Mouse (Mus musculus) Muller cell, postnatal 12 days (primary cell): ENCODE data around the gene Tbxas1.

Experiments used
- DNase-seq: peaks from one replicate; pipeline ENCODE4 v3.0.0-alpha.2; 2015; ENCODE audit errors: inconsistent ontology term

Tbxas1 gene

DNA sequence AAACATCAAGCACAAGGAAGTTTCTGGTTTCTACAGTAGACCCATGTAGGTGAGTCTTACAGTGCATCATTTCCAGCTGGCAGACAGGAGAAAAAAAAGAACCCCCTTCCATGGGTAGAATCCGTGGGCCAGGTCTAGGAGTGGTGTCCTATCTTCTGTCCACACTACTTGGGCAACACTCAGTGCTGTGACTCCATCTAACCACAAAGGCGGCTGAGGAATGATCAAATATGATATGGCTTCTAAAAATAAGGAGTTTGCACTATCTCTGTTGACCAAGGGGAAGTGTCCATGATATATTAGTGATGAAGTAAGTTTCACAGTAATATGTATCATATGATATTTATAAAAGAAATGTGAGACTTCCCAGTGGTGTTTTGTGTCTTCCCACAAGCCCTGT is 16.8 kb downstream of the Tbxas1 start:
- DNase-seq: no peak

DNA sequence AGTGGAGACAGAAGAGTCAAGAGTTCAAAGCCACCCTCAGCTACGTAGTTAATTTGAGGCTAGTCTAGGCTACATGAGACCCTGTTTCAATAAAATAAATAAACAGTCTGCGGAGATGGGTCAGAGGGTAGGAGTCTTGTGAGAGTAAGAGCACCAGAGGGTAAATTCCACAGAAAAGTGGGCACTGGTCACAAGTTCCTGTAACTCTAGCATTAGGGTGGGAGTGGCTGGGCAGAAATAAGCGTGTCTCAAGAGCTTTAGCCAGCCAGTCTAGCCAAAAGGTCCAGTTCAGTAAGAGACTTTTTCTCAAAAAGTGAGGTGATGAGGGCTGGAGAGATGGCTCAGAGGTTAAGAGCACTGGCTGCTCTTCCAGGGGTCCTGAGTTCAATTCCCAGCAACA is 18.4 kb downstream of the Tbxas1 start:
- no peak for DNase-seq

DNA sequence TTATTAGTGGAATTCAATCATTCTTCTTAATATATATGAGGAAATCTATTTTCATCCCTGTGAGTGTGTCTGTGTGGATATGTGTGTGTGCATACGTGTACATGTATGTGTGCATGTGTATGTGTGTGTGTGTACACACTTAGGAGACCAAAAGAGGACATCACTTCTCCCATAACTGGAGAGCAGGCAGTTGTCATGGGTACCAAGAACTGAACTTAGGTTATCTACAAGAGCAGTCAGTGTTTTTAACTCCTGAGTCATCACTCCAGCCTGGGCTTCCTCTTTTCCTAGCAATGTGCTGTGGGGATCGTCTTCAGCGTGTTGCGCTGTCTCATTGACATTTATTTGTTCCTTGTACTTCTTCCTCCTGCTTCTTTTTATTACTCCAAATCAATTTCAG is 24.9 kb downstream of the Tbxas1 start:
- no peak for DNase-seq

DNA sequence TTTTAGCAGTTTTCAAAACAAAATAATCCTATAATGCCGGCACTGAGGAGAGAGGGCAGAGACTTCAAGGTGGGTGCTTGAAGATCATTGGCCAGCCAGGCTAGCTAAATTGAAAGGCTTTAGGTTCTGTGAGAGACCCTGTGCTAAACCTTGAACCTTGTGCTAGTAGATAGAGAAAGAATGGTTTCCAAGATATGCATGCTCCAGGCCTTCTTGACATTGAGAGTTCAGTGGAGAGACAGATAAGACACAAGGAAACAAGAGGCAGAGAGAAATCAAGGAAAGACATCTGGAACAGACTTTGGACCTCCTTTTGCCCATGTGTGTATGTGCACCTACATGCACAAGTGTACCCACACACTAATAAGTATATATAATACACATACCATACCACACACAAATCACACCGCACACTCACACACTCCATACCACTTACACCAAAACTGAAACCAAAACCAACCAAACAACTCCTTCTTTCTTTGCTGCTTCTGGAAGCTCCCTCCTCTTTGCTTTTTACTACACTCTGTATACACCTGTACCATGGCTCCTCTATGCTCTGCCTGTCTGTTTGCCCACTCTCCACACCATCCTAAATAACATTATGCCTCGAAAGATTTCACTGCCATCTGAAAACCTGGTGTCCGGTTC is 25.4 kb downstream of the Tbxas1 start:
- no peak for DNase-seq

DNA sequence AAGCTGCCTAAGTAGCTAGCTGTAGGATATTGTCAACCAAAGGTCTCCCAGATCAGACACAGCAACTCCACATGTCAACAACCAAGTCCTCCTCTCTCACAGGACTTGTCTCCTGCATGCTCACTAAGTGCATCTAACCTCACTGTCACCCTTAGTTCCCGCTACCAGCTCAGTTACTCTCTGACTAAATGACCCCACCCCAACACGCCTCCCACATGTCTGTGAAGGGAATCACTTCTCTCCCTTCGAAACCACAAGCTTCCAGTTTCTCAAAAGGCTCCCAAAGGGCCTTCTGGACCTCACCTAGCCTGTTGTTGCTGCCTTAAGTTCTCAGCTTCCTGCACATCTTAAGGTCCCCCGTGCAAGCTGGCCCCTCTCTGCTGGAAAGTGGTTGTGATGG is 25.9 kb downstream of the Tbxas1 start:
- no peak for DNase-seq

DNA sequence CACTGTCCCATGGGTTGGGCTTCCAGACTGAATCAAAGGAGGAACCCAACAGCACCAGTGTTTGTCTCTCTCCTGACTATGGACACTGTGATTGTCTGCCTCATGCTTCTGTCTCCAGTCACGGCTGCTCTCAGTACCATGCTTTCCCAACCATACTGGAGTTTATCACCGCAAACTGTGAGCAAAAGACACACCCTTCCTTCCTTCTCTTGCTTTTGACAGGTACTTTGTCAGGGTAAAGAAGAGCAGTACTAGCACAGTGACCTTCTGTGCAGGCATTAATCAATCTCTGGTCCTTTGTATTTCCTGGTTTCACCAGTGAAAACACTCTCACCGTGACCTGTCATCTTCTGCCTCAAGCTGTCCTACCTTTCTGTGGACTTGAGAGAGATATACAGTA is 26.4 kb downstream of the Tbxas1 start:
- DNase-seq: no peak

DNA sequence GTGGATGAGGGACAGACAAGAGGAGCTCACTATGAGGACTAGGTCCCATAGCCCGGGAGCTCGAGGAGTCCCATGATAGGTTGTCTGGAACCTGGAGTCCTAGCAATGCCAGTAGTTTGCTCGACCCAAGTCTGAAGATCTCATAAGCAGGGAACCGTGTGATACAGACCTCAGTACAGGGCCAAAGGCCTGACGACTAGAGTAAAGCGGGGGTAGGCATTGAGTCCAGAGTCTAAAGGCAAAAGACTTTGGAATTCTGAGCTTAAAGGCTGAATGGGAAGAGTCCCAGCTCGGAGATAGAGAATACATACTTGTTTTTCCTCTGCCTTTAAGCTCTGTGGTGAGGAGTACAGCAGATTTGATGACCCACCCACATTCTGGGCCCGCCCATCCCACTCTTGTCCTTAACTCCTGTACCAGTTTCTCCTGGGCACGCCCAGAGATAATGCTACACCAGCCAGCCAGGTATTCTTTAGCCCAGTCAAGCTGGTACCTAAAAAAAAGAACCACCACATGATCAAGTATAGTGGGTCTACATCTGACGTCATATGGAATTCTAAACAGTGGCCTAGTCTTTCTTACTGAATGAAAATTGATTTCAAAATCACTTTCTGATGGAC is 27.7 kb downstream of the Tbxas1 start:
- DNase-seq: no peak

DNA sequence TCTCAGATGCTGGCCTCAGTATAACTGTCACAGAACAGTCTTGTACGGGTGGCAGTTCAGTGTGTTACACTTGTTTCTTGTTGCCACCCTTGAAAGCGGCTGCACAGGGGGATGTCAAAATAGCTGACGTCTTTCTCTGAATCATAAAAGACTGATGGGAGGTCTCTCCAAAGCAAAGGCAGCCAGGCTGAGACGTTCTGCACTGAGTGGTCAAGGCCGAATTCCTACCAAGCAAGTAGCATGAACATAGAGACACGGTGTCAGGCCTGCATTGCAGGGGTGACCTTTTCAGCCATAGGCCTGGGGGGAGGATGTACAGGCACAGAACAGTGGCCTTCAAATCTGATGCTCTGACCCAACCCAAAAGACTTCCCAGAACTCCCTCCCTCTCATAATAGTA is 30.8 kb downstream of the Tbxas1 start:
- DNase-seq: no peak

DNA sequence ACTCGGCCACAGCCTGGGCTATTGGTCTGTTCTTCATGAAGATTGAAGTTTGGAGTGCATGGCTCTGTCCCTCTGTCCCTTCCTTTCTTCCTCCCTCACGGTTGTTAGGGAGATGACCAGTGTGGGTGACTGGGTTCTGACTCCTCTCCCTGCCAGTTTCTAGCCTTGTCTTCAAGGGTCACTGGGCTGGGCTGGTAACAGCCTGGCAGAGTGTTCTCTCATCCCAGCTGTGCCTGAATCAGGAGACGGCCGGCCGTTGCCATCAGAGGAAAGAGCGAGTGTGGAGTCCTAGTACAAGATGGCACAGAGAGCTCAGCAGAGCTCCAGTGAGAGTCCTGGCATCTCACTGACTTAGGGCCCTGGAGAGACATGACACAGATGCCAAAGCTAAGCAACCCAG is 33.2 kb downstream of the Tbxas1 start:
- DNase-seq: no peak

DNA sequence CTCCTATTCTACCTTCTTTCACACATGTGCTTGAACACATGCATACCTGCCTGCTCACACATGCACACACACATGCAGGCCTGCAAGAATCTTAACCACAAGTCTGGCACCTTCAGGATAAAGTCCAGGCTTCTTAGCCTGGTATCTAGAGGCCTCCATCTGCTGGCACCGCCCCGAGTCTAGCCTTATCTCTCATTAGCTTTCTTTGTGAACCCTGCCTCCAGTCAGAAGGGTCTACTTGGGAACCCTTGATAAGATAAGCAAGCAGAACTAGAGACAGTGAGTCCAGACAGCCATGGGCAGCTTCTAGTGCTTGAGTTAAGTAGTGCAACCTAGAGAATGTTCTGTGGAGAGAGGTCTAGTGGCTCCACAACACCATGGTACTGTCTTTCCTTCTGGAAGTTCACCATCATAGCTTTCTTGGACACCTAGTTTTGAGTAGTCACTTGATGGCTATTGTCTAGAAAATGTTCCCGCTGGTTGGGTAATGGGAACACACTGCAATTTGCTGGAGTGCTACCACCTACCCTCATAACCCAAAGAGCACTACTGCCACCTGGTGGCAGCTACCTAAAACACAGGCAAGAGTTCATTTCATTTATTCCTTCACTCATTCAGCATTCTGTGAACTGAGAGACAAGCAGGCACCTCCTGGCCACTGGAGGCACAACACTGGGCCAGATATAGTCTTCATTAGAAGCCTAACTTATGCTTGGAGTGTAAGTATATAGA is 35.8 kb downstream of the Tbxas1 start:
- DNase-seq: peak; percentile 26

DNA sequence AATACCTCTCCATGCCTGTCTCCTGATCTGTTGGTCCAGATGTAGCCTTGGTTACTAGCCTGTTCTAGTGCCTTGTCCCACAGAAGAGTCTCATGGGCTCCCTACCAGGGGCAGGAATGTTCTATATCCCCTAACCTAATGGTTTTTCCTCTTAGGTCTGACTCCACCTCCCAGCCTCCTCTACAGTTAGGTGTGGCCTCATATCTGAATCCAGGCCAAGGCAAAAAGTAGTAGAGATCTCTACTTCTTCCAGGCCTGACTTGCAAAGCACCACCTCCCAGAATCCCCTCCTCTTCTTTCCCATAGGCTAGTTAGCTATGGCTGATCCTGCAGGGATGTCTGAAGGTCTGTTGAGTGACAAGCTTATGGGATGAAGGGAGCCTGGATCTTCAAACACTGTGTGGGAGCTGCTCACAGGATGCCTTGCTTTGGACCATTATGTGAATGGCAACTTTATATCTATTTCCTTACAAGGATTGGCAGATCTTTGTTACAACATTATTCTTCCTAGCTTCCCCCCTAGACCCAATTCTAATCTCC is 37.0 kb downstream of the Tbxas1 start:
- no peak for DNase-seq

DNA sequence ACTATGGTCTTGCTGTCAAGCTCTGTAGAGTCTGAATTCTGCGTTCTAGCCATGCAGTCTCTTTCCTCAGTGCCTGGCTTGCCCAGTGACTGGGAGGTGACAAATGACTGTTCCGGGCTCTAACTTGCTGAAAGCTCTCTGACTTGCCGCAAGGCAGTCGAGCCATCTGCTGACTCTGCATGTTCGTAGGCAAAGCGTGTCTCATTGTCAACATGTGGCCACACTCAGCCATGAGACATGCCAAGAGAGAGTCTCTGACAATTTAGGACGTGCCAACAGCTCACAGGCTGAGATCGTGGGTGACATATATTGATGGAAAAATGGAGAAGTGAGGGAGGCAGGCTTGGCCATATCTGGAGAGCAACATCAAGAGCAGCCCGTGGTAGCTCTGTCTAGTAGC is 37.6 kb downstream of the Tbxas1 start:
- DNase-seq: no peak

DNA sequence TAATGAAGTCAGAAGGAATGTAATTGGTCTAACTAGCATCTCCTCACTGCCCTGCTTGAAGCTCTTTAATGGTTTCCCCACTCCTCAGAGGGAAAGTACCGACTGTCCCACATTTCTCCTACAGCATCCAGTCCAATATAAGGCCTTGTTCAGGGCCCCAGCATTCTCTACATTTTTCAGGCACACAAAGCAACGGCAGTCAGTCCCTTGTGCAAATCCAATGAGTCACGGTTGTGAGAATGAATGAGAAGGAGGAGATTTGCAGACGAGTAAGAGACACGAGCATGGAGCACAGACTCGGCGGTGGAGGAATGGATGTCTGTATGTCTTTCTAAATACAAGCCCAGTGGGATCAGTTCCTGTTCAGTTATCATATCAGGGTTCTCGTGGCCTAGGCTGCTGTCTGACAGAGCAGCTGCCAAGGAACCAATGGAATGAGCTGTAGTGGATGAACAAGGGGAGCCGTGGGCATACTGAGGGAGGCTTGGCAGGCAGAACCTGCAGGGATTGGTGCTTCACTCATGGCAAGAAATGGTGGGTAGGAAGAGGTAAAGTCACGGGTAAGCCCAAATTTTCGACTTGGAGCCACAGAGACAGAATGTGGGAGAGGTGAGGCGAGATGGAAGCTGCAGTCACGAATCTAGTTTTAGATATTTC is 38.3 kb downstream of the Tbxas1 start:
- peak; percentile 82 for DNase-seq

DNA sequence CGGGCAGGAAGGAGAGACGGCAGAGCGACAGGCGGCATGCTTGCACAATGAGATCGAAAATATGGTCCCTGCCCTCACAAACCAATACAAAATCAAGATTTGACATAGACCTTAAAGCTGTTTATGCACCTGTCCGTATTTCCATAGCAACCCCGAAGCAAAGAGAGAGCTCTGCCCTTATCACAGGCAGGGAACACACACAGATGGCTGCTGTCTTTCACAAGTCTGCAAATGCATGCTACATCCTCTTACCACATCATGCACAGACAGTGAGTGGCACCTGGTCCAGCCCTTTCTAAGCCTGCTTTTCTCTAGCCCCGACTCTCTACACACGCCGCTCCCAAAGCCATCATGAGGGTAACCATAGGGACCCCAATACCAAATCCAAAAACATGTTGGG is 39.0 kb downstream of the Tbxas1 start:
- no peak for DNase-seq

DNA sequence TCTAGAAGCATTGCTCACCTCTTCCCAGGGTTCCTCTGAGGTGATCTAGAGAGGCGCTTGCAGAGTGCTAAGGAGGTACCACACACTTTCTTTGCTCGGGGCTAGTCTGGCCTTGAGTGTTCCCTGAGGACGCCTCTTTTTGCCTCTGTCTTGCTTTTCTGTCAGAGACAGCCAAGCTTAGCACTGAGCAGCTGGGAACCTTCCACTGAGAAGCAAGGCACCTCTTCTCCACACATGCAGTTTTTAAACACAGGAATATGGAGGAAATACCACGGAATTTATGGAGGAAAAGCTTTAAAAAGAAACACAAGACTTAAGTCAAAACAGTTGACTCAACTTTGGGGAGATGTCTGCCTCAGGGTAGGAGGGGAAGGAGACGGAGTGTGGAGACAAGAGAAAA is 40.6 kb downstream of the Tbxas1 start:
- DNase-seq: no peak

DNA sequence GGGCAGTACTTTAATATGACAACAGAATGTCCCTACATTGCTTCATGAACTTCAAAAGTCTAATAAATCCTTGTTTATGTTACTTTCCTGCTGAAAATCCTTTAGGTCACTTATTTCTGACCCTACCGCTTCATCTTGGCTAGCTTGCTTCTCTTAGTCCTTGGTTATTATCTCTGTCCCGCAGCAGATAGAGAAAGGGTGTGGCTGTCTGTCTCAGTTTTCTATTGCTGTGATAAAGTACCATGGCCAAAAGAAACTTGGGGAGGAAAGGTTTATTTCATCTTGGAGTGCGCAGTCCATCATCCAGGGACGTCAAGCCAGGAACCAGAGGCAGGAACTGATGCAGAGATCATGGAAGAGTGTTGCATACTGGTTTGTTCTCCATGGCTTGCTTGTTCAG is 41.4 kb downstream of the Tbxas1 start:
- DNase-seq: no peak

DNA sequence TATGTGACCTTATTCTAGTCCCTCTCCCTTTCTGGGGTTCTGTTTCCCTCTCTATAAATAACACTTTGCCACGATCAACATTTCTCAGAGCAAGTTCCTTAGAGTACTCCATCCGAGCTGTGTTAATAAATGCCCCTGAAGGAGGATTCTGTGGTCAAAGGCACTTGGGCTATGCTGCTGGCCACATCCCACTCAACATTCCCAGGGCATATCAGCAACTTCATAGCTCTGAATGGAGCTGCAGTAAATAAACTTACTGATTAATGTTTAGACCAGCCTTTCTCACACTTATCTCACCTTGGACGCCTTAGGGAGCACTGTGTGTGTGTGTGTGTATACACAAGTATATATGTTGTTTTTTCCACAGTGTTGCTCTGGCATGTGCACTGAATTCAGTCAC is 42.2 kb downstream of the Tbxas1 start:
- no peak for DNase-seq

DNA sequence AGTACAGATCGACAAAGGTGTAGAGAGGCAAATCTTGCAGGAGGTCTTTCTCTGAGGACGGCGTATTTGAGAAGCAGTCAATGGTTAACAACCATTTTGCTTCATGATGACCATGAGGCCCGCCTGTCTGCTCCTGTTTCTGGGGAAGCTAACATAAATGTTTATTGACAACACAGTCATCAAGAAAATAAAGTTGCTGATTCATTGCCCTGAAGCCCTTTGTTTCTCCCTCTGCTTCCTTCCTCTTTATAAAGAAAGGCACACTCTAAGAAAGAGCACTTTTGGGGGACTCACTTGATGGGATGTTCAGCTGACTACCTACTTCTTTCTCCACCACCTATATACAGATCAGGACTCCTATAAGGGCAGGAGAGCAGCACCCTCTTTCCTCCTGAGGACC is 43.5 kb downstream of the Tbxas1 start:
- DNase-seq: no peak

DNA sequence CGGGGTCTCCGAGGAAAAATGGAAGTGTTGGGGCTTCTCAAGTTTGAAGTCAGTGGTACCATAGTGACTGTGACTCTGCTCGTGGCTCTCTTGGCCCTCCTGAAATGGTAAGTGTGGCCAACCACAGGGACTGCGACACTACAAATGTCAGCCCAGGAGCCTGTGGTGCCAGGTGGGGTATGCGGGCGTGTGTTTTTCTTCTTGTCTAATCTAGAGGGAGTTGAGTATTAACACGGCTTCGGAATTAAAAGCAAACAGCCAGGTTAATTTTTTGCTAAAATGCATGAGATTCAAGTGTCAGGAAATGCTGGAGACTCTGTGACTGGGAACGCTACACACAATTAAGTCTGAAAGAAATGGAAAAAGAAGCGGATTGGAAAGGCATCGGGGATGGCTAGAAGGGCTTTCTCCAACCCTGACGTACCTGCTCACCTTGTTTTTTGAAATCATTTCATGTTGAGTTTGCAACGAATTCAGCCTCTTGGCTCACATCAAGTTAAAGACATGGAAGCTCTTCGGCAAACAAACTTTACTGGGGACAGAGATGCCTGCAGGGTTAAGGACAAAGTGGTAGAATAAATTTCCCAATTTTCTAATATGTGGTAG is 44.0 kb downstream of the Tbxas1 start:
- no peak for DNase-seq

DNA sequence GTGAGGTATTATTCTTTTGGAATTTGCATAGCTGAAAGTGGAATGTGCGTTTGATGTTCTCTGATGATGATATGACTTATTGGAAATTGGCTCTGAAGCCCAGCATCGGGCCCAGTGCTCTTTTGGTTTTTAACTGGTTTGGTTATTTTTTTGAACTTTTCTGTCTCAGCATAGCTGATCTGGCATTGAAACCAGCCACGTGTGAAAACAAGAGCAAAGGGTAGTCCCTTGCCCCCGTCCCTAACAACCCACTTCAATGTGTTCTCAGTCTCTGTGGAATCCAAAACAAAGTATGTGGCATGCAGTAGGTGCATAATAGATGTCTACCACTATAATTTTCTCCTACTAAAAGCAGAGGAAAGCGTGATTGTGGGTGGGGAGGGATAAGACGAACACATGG is 44.9 kb downstream of the Tbxas1 start:
- DNase-seq: no peak

DNA sequence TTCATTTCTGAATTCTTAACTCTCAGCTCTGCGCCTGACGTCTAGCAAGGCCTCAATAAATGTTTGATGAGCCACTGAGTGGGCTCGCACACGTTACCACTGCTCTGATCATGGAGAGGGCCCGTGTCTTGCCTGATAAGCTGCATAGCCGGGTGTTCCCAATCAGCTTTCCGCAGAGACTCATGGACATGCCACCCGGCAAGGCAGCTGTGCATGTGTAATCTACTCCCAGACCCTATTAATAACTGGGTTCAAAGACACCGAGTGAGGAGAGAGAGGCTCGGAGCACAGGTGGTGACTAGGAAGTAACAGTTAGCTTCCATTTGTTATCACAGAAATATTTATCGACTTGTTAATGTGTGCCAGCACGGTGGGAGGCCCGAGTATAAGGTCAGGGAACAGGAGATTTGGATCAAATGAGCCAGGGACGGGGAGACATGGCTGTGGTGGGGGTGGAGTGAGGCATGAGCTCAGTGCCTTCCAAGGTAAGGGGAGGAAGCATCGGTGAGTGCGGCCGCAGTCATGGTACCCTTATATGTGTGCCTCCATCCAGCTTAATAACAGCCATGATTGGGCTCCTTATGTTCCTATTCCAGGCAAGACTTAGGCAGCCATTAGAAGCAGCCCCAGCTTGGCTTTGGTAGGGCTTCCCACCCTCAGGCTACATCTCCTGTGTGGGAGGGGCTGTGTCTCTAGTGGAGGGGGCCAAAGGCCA is 46.0 kb downstream of the Tbxas1 start:
- DNase-seq: no peak

DNA sequence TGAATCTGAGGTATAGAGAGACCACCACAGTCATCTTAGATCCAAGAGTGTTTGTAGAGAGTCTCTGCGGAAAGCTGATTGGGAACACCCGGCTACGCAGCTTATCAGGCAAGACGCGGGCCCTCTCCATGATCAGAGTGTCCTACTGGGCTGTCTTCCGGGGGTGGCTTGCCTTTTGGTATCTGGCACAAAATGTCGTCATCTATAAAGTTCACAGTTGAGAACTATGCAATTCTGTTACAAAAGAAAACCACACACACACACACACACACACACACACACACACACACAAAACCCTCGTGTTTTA is 46.6 kb downstream of the Tbxas1 start:
- DNase-seq: no peak
